In genomic region chr4:155223594-155224528, GRCm38 (mm10) we compare ENCODE assay signal across 7 mouse cellular contexts. TPM values are rescaled to one million over a fixed set of nuclear protein-coding genes. Genes with fewer than 3 reads are reported as not detected.
DNase-seq lines count a peak whose midpoint lies in the region; ATAC-seq lines count a peak whose summit lies in the region.

No protein-coding gene starts in this region.

- H3K9me3 ChIP-seq in megakaryocyte, embryonic 14.5 days, result no peaks in the 10 kb centered on the region
- H3K9me3 ChIP-seq in forebrain, embryonic 10.5 days, result no peaks in the 10 kb centered on the region
- H3K9me3 ChIP-seq in limb, embryonic 12.5 days, result no peaks in the 10 kb centered on the region
- no peaks in the 10 kb centered on the region for H3K9me3 ChIP-seq in stomach, embryonic 14.5 days (ENCODE audit: control insufficient read depth, low read depth, low read length)

- no peak for ATAC-seq in megakaryocyte, adult 5-6 weeks (ENCODE audit: poor library complexity, severe bottlenecking)
- no peak for ATAC-seq in limb, embryonic 12.5 days (ENCODE audit: insufficient number of reproducible peaks, insufficient read depth, low FRiP score, low TSS enrichment, low read depth)
- ATAC-seq in stomach, embryonic 14.5 days (ENCODE audit: insufficient number of reproducible peaks, insufficient read depth, low FRiP score, low read depth), result no peak

- no peak for DNase-seq in forebrain, embryonic 10.5 days (ENCODE audit: extremely low spot score, low spot score)
- DNase-seq in right cerebral cortex, postnatal 4 days, result no peak
- no peak for DNase-seq in yolk sac, embryonic 10.5 days (ENCODE audit: low spot score)

- peaks cover 12% of the 10 kb centered on the region for H3K36me3 ChIP-seq in megakaryocyte, embryonic 14.5 days (replicated peaks; ENCODE audit: low read length)
- peaks cover 13% of the 10 kb centered on the region for H3K36me3 ChIP-seq in forebrain, embryonic 10.5 days (replicated peaks)
- no peaks in the 10 kb centered on the region; the same call in 1 of the 2 replicates for H3K36me3 ChIP-seq in limb, embryonic 12.5 days
- no peaks in the 10 kb centered on the region for H3K36me3 ChIP-seq in stomach, embryonic 14.5 days (ENCODE audit: control insufficient read depth, insufficient read depth, low read length)

- peak overlapping the region; percentile 96 for H3K4me3 ChIP-seq in megakaryocyte, embryonic 14.5 days (replicated peaks)
- peak overlapping the region; percentile 96 for H3K4me3 ChIP-seq in forebrain, embryonic 10.5 days
- H3K4me3 ChIP-seq in limb, embryonic 12.5 days (replicated peaks), result peak overlapping the region; percentile 96
- H3K4me3 ChIP-seq in stomach, embryonic 14.5 days (ENCODE audit: low read depth, low read length), result peak overlapping the region; percentile 25

- 33% methylated on average over 20 of the region's 20 CpGs for WGBS in forebrain, embryonic 10.5 days
- 36% methylated on average over 20 of the region's 20 CpGs for WGBS in limb, embryonic 12.5 days
- 31% methylated on average over 20 of the region's 20 CpGs for WGBS in stomach, embryonic 14.5 days

- peak overlapping the region; percentile 68 for H3K4me2 ChIP-seq in limb, embryonic 12.5 days
- peak overlapping the region; percentile 54 for H3K4me2 ChIP-seq in stomach, embryonic 14.5 days (replicated peaks; ENCODE audit: low read depth, low read length)

- H3K27me3 ChIP-seq in megakaryocyte, embryonic 14.5 days (replicated peaks), result peaks cover 16% of the 10 kb centered on the region
- peaks cover 13% of the 10 kb centered on the region for H3K27me3 ChIP-seq in forebrain, embryonic 10.5 days (ENCODE audit: poor library complexity, severe bottlenecking)
- H3K27me3 ChIP-seq in limb, embryonic 12.5 days, result no peaks in the 10 kb centered on the region
- H3K27me3 ChIP-seq in stomach, embryonic 14.5 days (ENCODE audit: control insufficient read depth, insufficient read depth, low read length), result no peaks in the 10 kb centered on the region

- H3K4me1 ChIP-seq in megakaryocyte, embryonic 14.5 days, result peaks cover 67% of the 10 kb centered on the region
- peaks cover 47% of the 10 kb centered on the region for H3K4me1 ChIP-seq in forebrain, embryonic 10.5 days
- H3K4me1 ChIP-seq in limb, embryonic 12.5 days (replicated peaks), result peaks cover 31% of the 10 kb centered on the region
- H3K4me1 ChIP-seq in stomach, embryonic 14.5 days (ENCODE audit: control insufficient read depth, insufficient read depth, low read length), result peaks cover 22% of the 10 kb centered on the region

- peak overlapping the region; percentile 72 for H3K9ac ChIP-seq in limb, embryonic 12.5 days (replicated peaks)
- H3K9ac ChIP-seq in stomach, embryonic 14.5 days (replicated peaks; ENCODE audit: low read depth, low read length), result peak overlapping the region; percentile 56

- peak overlapping the region; percentile 97 for H3K27ac ChIP-seq in forebrain, embryonic 10.5 days
- H3K27ac ChIP-seq in limb, embryonic 12.5 days, result peak overlapping the region; percentile 97
- peak overlapping the region; percentile 97 for H3K27ac ChIP-seq in stomach, embryonic 14.5 days (ENCODE audit: low read length)

RNA-seq across cellular contexts. Expression of gene Ski, which starts 1.5 kb away (rescaled TPM):
- polyA plus RNA-seq in megakaryocyte, embryonic 14.5 days (2012; ENCODE audit: insufficient read depth, low replicate concordance), result 31.5 and 38.7 TPM in 2 replicates
- 41.5 and 42.9 TPM in 2 replicates for total RNA-seq in megakaryocyte, adult 5-6 weeks (2015)
- 12.4 and 13.3 TPM in 2 replicates for total RNA-seq in megakaryocyte, adult 5-6 weeks (2017)
- polyA plus RNA-seq in forebrain, embryonic 10.5 days (2016; fragmentation: Nextera tagmentation; extraction: Ambion mirVana), result 8.6 and 9.7 TPM in 2 replicates
- 18.4 and 18.8 TPM in 2 replicates for polyA plus RNA-seq in limb, embryonic 12.5 days (2016; fragmentation: Nextera tagmentation; extraction: Ambion mirVana)
- polyA plus RNA-seq in stomach, embryonic 14.5 days (2014; fragmentation: Nextera tagmentation; extraction: Ambion mirVana), result 29.6 and 32.0 TPM in 2 replicates

RNA-seq across cellular contexts. Expression of gene Faap20, which starts 25.7 kb away (rescaled TPM):
- polyA plus RNA-seq in megakaryocyte, embryonic 14.5 days (2012; ENCODE audit: insufficient read depth, low replicate concordance), result 51.4 and 87.5 TPM in 2 replicates
- 32.6 and 34.2 TPM in 2 replicates for total RNA-seq in megakaryocyte, adult 5-6 weeks (2015)
- 11.7 and 18.3 TPM in 2 replicates for total RNA-seq in megakaryocyte, adult 5-6 weeks (2017)
- 108 and 110 TPM in 2 replicates for polyA plus RNA-seq in forebrain, embryonic 10.5 days (2016; fragmentation: Nextera tagmentation; extraction: Ambion mirVana)
- 96.0 and 99.2 TPM in 2 replicates for polyA plus RNA-seq in limb, embryonic 12.5 days (2016; fragmentation: Nextera tagmentation; extraction: Ambion mirVana)
- polyA plus RNA-seq in stomach, embryonic 14.5 days (2014; fragmentation: Nextera tagmentation; extraction: Ambion mirVana), result 63.2 and 65.0 TPM in 2 replicates

Comparison
In these comparisons a context has a peak if more than half of its experiments do, and no peak if none do; other contexts are left out.
1. H3K4me3 ChIP-seq: peak in every context shown above with its lines; median percentile 96 in megakaryocyte, embryonic 14.5 days; 96 in forebrain, embryonic 10.5 days; 96 in limb, embryonic 12.5 days; 25 in stomach, embryonic 14.5 days.